Mouse (Mus musculus): ENCODE measurements around the gene Palm2.

Gene Palm2

GRCm38 (mm10) chr4:57622816-57623215, 188.8 kb downstream of the Palm2 start:
- no peak for DNase-seq (ENCODE audit: low spot score)

GRCm38 (mm10) chr4:57624819-57625218, 190.8 kb downstream of the Palm2 start:
- DNase-seq (ENCODE audit: low spot score) = no peak

GRCm38 (mm10) chr4:57625306-57625705, 191.3 kb downstream of the Palm2 start:
- no peak for DNase-seq (ENCODE audit: low spot score)

GRCm38 (mm10) chr4:57625756-57626155, 191.7 kb downstream of the Palm2 start:
- no peak for DNase-seq (ENCODE audit: low spot score)

- DNase-seq (ENCODE audit: low spot score) = no peak
These were observed 192.9 kb downstream of the Palm2 start for GRCm38 (mm10) chr4:57626921-57627320.

- DNase-seq (ENCODE audit: low spot score) = no peak
These were observed 198.3 kb downstream of the Palm2 start for GRCm38 (mm10) chr4:57632386-57632785.

GRCm38 (mm10) chr4:57633052-57633451, 199.0 kb downstream of the Palm2 start:
- DNase-seq (ENCODE audit: low spot score) = no peak

- no peak for DNase-seq (ENCODE audit: low spot score)
These were observed 200.9 kb downstream of the Palm2 start for GRCm38 (mm10) chr4:57634956-57635355.

- DNase-seq (ENCODE audit: low spot score) = no peak
These were observed 202.9 kb downstream of the Palm2 start for GRCm38 (mm10) chr4:57636782-57637482.

GRCm38 (mm10) chr4:57637636-57638386, 203.8 kb downstream of the Palm2 start:
- DNase-seq (ENCODE audit: low spot score) = no peak

GRCm38 (mm10) chr4:57638941-57639340, 204.9 kb downstream of the Palm2 start:
- DNase-seq (ENCODE audit: low spot score) = no peak

GRCm38 (mm10) chr4:57640222-57640621, 206.2 kb downstream of the Palm2 start:
- no peak for DNase-seq (ENCODE audit: low spot score)

- no peak for DNase-seq (ENCODE audit: low spot score)
These were observed 206.9 kb downstream of the Palm2 start for GRCm38 (mm10) chr4:57640971-57641370.

GRCm38 (mm10) chr4:57650994-57651393, 216.9 kb downstream of the Palm2 start:
- no peak for DNase-seq (ENCODE audit: low spot score)

- no peak for DNase-seq (ENCODE audit: low spot score)
These were observed 217.5 kb downstream of the Palm2 start for GRCm38 (mm10) chr4:57651547-57651946.

GRCm38 (mm10) chr4:57652185-57652904, 218.3 kb downstream of the Palm2 start:
- DNase-seq (ENCODE audit: low spot score) = no peak

GRCm38 (mm10) chr4:57655966-57656365, 221.9 kb downstream of the Palm2 start:
- no peak for DNase-seq (ENCODE audit: low spot score)

- DNase-seq (ENCODE audit: low spot score) = no peak
These were observed 222.3 kb downstream of the Palm2 start for GRCm38 (mm10) chr4:57656388-57656787.

- no peak for DNase-seq (ENCODE audit: low spot score)
These were observed 222.8 kb downstream of the Palm2 start for GRCm38 (mm10) chr4:57656861-57657260.

GRCm38 (mm10) chr4:57660470-57660869, 226.4 kb downstream of the Palm2 start:
- DNase-seq (ENCODE audit: low spot score) = no peak

- no peak for DNase-seq (ENCODE audit: low spot score)
These were observed 232.1 kb downstream of the Palm2 start for GRCm38 (mm10) chr4:57666101-57666500.

- DNase-seq (ENCODE audit: low spot score) = no peak
These were observed 236.9 kb downstream of the Palm2 start for GRCm38 (mm10) chr4:57670813-57671469.

Data from testis, postnatal 10 days (tissue).